Mouse (Mus musculus): ENCODE results near the gene Dab2ip.

Gene Dab2ip

GRCm38 (mm10) chr2:35750533-35751141 lies 192.6 kb downstream of the Dab2ip start:
- DNase-seq (ENCODE audit: low read depth, low spot score), result no peak

GRCm38 (mm10) chr2:35751781-35752505 lies 193.9 kb downstream of the Dab2ip start:
- DNase-seq (ENCODE audit: low read depth, low spot score), result no peak

- no peak for DNase-seq (ENCODE audit: low read depth, low spot score)
Measured at GRCm38 (mm10) chr2:35756467-35756866, 198.4 kb downstream of the Dab2ip start.

DNA sequence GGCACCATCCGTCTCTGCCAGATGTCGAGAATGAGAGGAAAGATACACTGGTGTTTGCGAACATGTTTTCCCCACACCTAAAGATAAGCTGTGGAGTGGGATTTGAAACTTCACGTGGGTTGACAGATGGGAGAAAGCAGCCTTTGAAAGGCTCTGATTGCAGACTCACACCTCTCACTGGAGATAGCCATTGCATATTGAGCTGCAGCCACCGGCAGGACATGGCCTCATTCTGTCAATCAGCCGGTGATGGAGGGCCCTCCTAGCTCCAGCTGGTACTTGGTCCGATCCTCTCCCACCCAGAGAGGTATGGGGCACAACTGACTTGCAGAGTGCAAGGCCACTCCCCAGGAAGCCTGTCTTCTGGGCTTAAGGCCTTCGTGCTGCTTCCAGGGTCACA lies 202.3 kb downstream of the Dab2ip start:
- DNase-seq (ENCODE audit: low read depth, low spot score), result no peak

GRCm38 (mm10) chr2:35760867-35761266 lies 202.8 kb downstream of the Dab2ip start:
- DNase-seq (ENCODE audit: low read depth, low spot score), result no peak

DNA sequence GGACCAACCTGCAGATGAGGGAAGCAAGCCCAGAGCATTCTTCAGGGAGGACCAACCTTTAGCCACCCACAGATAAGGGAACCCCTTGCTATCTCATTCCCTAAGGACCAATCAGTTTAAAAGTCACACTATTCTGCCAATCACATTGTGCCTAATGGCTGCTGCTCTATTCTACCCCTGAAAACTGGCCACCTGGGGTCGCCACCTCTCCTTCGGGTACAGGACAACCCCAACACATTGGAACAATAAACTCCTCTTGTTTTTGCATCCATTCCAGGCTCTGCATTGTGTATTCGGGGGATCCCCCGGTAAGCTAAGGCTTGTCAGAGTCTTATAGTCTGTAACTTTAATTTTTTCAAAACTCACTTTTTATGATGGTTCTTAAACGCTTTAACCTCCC lies 203.4 kb downstream of the Dab2ip start:
- DNase-seq (ENCODE audit: low read depth, low spot score), result no peak

DNA sequence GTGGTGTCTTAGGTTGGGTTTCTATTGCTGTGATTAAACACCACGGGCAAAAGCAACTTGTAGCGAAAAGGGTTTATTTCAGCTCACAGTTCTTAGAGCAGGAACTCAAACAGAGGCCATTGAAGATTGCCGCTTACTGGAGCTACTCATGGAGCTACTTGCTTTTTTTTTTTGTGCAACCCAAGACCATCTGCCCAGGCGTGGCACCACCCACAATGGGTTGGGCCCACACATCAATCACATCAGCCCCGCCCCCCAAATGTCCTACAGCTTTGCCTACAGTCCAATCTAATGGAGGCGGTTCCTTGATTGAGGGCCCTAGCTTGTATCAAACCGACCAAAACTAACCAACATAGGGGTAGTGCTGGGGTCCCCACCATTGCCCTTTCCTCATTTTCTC lies 205.8 kb downstream of the Dab2ip start:
- DNase-seq (ENCODE audit: low read depth, low spot score), result no peak

DNA sequence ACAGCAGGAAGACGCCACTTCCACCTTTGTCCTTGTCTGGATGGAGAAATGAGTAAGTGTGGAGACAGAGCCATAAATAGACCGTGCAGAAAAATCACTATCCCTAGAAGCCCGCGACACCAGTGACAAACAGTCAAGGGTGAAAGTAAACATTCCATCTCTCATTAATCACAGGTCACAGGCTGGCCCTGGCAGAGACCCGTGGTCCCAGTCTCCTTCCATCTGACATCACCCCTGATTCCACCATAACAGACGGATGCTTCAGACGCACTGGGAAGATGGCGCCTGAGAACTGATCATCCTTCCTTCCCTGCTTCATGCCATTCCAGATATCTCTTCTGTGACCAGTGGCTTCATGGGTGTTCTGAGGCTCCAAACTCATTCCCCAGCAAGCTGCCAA lies 206.3 kb downstream of the Dab2ip start:
- DNase-seq (ENCODE audit: low read depth, low spot score), result no peak

- no peak for DNase-seq (ENCODE audit: low read depth, low spot score)
Measured at GRCm38 (mm10) chr2:35767834-35768537, 209.9 kb downstream of the Dab2ip start.

DNA sequence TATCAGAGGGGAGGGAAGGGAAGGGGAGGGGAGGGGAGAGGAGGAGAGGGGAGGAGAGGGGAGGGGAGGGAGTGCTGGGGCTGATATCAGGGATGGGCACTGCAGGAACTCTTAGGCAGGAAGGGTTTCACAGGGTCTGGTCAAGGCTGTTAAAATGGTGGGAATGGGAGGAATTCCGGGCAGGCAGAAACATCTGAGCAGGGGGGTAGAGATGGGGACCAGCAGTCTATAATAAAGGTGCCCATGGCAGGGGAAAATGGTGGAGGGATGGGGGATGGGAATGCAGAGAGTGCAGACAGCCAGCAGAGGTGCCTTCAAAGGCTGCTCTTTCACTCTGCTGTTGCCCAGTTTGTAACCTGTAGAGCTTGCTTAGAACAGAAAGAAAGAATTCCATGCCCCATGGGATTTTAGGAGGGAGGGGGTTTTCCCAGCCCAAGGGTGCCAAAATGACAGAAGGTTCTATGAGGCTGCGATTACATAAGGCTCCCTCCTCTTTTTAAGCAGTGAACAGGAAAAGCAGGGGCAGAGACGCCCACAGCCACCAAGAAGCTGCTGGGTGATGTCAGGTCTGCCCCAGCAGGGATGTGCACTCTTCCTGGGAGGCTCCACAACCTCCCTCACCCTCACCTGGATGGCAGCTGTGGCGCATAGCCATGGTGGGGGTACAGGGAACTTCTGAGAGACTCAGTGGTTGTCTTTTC lies 210.6 kb downstream of the Dab2ip start:
- no peak for DNase-seq (ENCODE audit: low read depth, low spot score)

DNA sequence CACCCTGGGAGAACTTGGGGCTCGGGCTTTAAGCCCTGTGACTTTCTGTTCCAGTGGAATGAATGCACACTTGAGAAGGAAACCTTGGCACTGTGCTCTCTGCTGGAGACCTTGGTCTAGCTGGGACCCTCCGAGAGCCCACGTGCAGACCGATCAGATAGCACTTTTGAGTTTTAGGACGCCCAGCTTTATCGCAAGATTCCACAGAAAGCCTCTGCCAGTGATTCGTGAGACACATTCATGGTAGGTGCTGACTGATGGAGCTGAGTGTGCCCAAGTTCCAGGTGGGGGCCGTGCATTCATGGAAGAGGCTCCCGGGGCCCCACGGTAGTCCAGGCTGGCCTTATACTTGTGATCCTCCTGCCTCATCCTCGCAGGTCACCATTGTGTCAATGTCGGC lies 211.3 kb downstream of the Dab2ip start:
- DNase-seq (ENCODE audit: low read depth, low spot score), result no peak

- no peak for DNase-seq (ENCODE audit: low read depth, low spot score)
Measured at GRCm38 (mm10) chr2:35770541-35770940, 212.5 kb downstream of the Dab2ip start.

DNA sequence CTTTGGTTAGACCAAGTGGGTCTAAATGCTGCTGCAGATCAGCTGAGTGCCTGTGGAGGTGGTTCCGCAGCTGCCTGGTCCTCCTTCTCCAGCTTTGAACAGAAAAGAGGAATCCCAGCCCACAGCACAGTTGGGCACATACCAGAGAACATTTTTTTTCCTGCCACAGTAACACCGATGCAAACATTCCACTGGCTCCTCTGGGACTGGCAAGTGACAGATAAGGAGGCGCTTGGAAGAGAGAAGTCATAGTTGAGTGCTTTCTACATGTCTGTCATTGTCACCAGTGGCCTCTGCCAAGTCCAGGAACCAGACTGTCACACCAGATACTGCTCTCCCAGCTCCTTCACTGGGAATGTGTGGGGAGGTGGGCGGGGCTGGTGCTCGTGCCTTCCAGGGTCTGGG lies 217.6 kb downstream of the Dab2ip start:
- DNase-seq (ENCODE audit: low read depth, low spot score), result no peak

DNA sequence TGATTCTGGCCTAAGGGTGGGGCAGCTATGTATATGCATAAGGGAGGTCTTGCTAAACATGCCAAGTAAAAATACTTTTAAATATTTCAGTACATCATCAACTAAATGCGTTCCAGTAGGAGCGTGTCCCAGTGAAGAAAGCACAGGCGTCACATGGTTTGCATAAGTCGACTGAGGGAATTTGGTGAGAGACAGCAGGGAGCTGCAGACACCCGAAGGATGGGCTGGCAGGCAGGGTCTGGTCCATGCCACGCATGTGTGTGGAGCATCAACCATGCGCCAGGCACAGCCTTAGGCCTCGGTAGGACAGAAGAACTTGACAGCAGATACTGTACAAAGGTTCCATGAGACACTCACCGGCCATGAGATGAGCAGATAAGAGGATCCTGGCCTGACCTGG lies 218.9 kb downstream of the Dab2ip start:
- DNase-seq (ENCODE audit: low read depth, low spot score), result no peak

GRCm38 (mm10) chr2:35779266-35779665 lies 221.2 kb downstream of the Dab2ip start:
- no peak for DNase-seq (ENCODE audit: low read depth, low spot score)

Measured in 3T3-L1 (cell line).